Mouse (Mus musculus) CH12.LX (cell line): Measurements from ENCODE around the gene Ccl12. TPM values are rescaled to one million over a fixed set of nuclear protein-coding genes. Genes with fewer than 3 reads are reported as not detected.

Source experiments
- DNase-seq: peaks from one replicate; pipeline ENCODE4 v3.0.0-alpha.2; 2013; ENCODE audit errors: extremely low read depth
- H3K27ac ChIP-seq: 2 replicates; pipeline ENCODE4 v1.5.1; 2012; ENCODE audit warnings: low read depth, mild to moderate bottlenecking, control low read depth, moderate library complexity; ENCODE audit not compliant: insufficient read depth
- H3K27me3 ChIP-seq: replicated peaks from 2 replicates; pipeline ENCODE3; 2012; ENCODE audit warnings: inconsistent platforms
- H3K36me3 ChIP-seq, 2 experiments: replicated peaks in 1 of 2; 2 replicates each; pipeline versions ENCODE3 to v1.6.1; 2012; ENCODE audit warnings: inconsistent platforms in 1 of 2, low read length in 1 of 2, mild to moderate bottlenecking in 1 of 2, mixed read lengths in 1 of 2, moderate library complexity in 1 of 2; ENCODE audit not compliant: control insufficient read depth in 1 of 2, insufficient read depth in 1 of 2
- H3K4me1 ChIP-seq, 2 experiments: 2 replicates each; pipeline ENCODE4 v1.6.1; 2012; ENCODE audit warnings: inconsistent platforms in 1 of 2, moderate library complexity in 1 of 2; ENCODE audit not compliant: insufficient read depth in 2 of 2, control insufficient read depth in 1 of 2
- H3K4me2 ChIP-seq: 2 replicates; pipeline ENCODE4 v1.6.1; 2012; ENCODE audit warnings: low read depth, mild to moderate bottlenecking, control low read depth; ENCODE audit not compliant: poor library complexity, insufficient read depth, severe bottlenecking
- H3K4me3 ChIP-seq, 3 experiments: fragments of 150-350 bp in 1 of 3; sonication (generic) in 1 of 3; replicated peaks in 1 of 3; 2 replicates each; pipeline versions ENCODE3 to v1.5.1; 2011 to 2012; ENCODE audit warnings: low read depth in 2 of 3, low read length in 2 of 3, mild to moderate bottlenecking in 2 of 3, moderate library complexity in 2 of 3, control low read depth in 1 of 3, improper control_type of control experiment in 1 of 3, inconsistent platforms in 1 of 3, mixed read lengths in 1 of 3; ENCODE audit not compliant: poor library complexity in 1 of 3
- H3K79me2 ChIP-seq: replicated peaks from 2 replicates; pipeline ENCODE4 v1.6.1; 2012; ENCODE audit warnings: mild to moderate bottlenecking, moderate library complexity; ENCODE audit not compliant: control insufficient read depth, poor library complexity, insufficient read depth, severe bottlenecking; ENCODE audit errors: extremely low read depth
- H3K9ac ChIP-seq: 2 replicates; pipeline ENCODE4 v1.6.1; 2012; ENCODE audit warnings: low read depth, mild to moderate bottlenecking, control low read depth, moderate library complexity; ENCODE audit not compliant: insufficient read depth
- H3K9me3 ChIP-seq: replicated peaks from 2 replicates; pipeline ENCODE3; 2012; ENCODE audit warnings: low read length, inconsistent platforms, mixed read lengths
- BHLHE40 ChIP-seq: IDR thresholded peaks from 2 replicates; pipeline ENCODE4 v1.6.1; 2011; ENCODE audit warnings: mild to moderate bottlenecking, low read depth, low read length, improper control_type of control experiment
- CHD1 ChIP-seq: IDR thresholded peaks from 2 replicates; pipeline ENCODE4 v1.6.1; 2012; ENCODE audit warnings: low read depth, low read length, improper control_type of control experiment, inconsistent platforms
- CTCF ChIP-seq, 2 experiments: IDR thresholded peaks in 1 of 2; conservative IDR thresholded peaks in 1 of 2; 2 replicates each; pipeline ENCODE4 v1.5.1; 2011 to 2012; ENCODE audit warnings: low read depth in 2 of 2, low read length in 2 of 2, improper control_type of control experiment in 1 of 2, inconsistent platforms in 1 of 2, mild to moderate bottlenecking in 1 of 2, moderate library complexity in 1 of 2
- ELF1 ChIP-seq: IDR thresholded peaks from 2 replicates; pipeline ENCODE4 v1.6.1; 2014; ENCODE audit warnings: low read depth, mild to moderate bottlenecking, inconsistent platforms, low read length, improper control_type of control experiment
- EP300 ChIP-seq: IDR thresholded peaks from 2 replicates; pipeline ENCODE4 v1.6.1; 2011; ENCODE audit warnings: low read length, improper control_type of control experiment
- GABPA ChIP-seq: IDR thresholded peaks from 2 replicates; pipeline ENCODE4 v1.6.1; 2012; ENCODE audit warnings: low read depth, low read length, improper control_type of control experiment, inconsistent platforms; ENCODE audit not compliant: insufficient replicate concordance
- HCFC1 ChIP-seq: IDR thresholded peaks from 2 replicates; pipeline ENCODE4 v1.6.1; 2012; ENCODE audit warnings: low read depth, mild to moderate bottlenecking, inconsistent platforms, low read length, improper control_type of control experiment
- IRF4 ChIP-seq: IDR thresholded peaks from 2 replicates; pipeline ENCODE4 v1.6.1; 2014; ENCODE audit warnings: low read depth, mild to moderate bottlenecking, inconsistent platforms, low read length, improper control_type of control experiment
- KAT2A ChIP-seq: IDR thresholded peaks from 2 replicates; pipeline ENCODE4 v1.6.1; 2012; ENCODE audit warnings: low read length, improper control_type of control experiment, inconsistent platforms; ENCODE audit not compliant: insufficient replicate concordance
- MAFK ChIP-seq: IDR thresholded peaks from 2 replicates; pipeline ENCODE4 v1.6.1; 2011; ENCODE audit warnings: low read length, improper control_type of control experiment; ENCODE audit not compliant: insufficient replicate concordance
- MAZ ChIP-seq: IDR thresholded peaks from 2 replicates; pipeline ENCODE4 v1.6.1; 2012; ENCODE audit warnings: low read depth, mild to moderate bottlenecking, inconsistent platforms, low read length, improper control_type of control experiment, moderate library complexity
- MYC ChIP-seq: IDR thresholded peaks from 2 replicates; pipeline ENCODE4 v1.6.1; 2011; ENCODE audit warnings: low read depth, mild to moderate bottlenecking, improper control_type of control experiment, low read length
- NRF1 ChIP-seq: IDR thresholded peaks from 2 replicates; pipeline ENCODE4 v1.6.1; 2014; ENCODE audit warnings: low read depth, mild to moderate bottlenecking, inconsistent platforms, low read length, improper control_type of control experiment, moderate library complexity
- RAD21 ChIP-seq: IDR thresholded peaks from 2 replicates; pipeline ENCODE4 v1.6.1; 2011; ENCODE audit warnings: low read depth, mild to moderate bottlenecking, low read length, improper control_type of control experiment, moderate library complexity
- RCOR1 ChIP-seq: conservative IDR thresholded peaks from 2 replicates; pipeline ENCODE4 v1.6.1; 2012; ENCODE audit warnings: low read depth, mild to moderate bottlenecking, inconsistent platforms, low read length, improper control_type of control experiment
- SMC3 ChIP-seq: IDR thresholded peaks from 2 replicates; pipeline ENCODE4 v1.6.1; 2011; ENCODE audit warnings: low read depth, low read length, improper control_type of control experiment
- TBP ChIP-seq: conservative IDR thresholded peaks from 2 replicates; pipeline ENCODE4 v1.6.1; 2011; ENCODE audit warnings: low read depth, low read length, improper control_type of control experiment
- ZC3H11A ChIP-seq: IDR thresholded peaks from 2 replicates; pipeline ENCODE4 v1.6.1; 2012; ENCODE audit warnings: low read depth, mild to moderate bottlenecking, inconsistent platforms, low read length, improper control_type of control experiment
- ZMIZ1 ChIP-seq: IDR thresholded peaks from 2 replicates; pipeline ENCODE4 v1.6.1; 2012; ENCODE audit warnings: low read depth, mild to moderate bottlenecking, inconsistent platforms, low read length, improper control_type of control experiment
- ZNF384 ChIP-seq: IDR thresholded peaks from 2 replicates; pipeline ENCODE4 v1.6.1; 2012; ENCODE audit warnings: low read depth, low read length, improper control_type of control experiment, inconsistent platforms
- dilution Hi-C: fragments of 300-500 bp; cut with MboI; formaldehyde crosslinking; loops from 2 replicates; pipeline ENCODE4 v1.14.3; 2020; ENCODE audit warnings: low sequenced_read_pairs; ENCODE audit not compliant: extremely low pct_unique_long_range_greater_than_20kb, extremely low pct_ligation_motif_present
- in situ Hi-C: fragments of 300-500 bp; cut with MboI; formaldehyde crosslinking; loops from 3 replicates; pipeline ENCODE4 v1.14.3; 2019; ENCODE audit warnings: low sequenced_read_pairs, low pct_ligation_motif_present, low pct_unique_long_range_greater_than_20kb, mixed read lengths
- polyA plus RNA-seq: library from polyadenylated mRNA; unstranded; fragments of >175 nt; gene quantifications from 2 replicates; pipeline ENCODE4 v1.2.1, GENCODE M21; 2012; ENCODE audit warnings: low read depth; ENCODE audit not compliant: insufficient read length
- total RNA-seq, 2 experiments: library from RNA; depleted of rRNA; stranded (reverse); fragments of 300-350 nt in 1 of 2; fragments of >200 nt in 1 of 2; gene quantifications; 2 replicates each; pipeline ENCODE4 v1.2.3; 2012 to 2014

Ccl12 gene
- total and polyA plus RNA-seq, 3 experiments = 0.51 TPM; not detected in 2

- H3K27me3 ChIP-seq = peaks cover 21% of the 10 kb centered on the region
- H3K4me2 ChIP-seq = no peak overlapping the region
- TF ChIP-seq RCOR1 (no peak), BHLHE40 (no peak), KAT2A (no peak), GABPA (no peak), NRF1 (no peak), EP300 (no peak), CHD1 (no peak), HCFC1 (no peak), ELF1 (no peak), TBP (no peak), MAZ (no peak), ZNF384 (no peak), ZMIZ1 (no peak)
- in situ Hi-C loops = loop anchor here (10.0 kb wide), 1 partner anchor 104 kb away; no protein-coding TSS in a partner anchor
- no peak for DNase-seq
- no peak overlapping the region for H3K4me3 ChIP-seq
- H3K9me3 ChIP-seq = peaks cover 3% of the 10 kb centered on the region
- H3K4me1 ChIP-seq = peaks cover 0 to 4% of the 10 kb centered on the region in 2 experiments; a peak in 2 of 4 replicates
- dilution Hi-C loops = no loop called here
- no peaks in the 10 kb centered on the region for H3K79me2 ChIP-seq
- H3K36me3 ChIP-seq = no peaks in the 10 kb centered on the region
- H3K27ac ChIP-seq = no peak overlapping the region
- no peak overlapping the region for H3K9ac ChIP-seq
Measured at GRCm38 (mm10) chr11:82071076-82071475, 30.6 kb upstream of the Ccl12 start.

DNA sequence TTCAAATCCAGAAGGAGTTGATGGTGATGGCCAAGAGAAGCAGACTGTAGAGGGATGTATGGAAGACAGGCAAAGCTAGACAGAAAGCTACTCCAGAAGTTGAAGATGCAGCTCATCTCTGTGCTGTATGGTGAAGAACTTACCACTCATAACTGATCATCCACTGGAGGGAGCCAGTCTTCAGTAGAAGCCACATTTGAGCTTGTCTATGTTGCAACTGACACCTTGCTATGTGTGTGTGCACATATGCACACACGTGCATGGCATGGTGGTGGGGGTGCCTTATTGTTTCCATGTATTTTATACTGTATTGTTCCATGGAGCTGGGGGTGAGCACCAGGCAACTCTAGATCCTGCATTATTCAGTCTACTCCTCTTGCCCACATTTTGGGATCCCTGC lies 29.3 kb upstream of the Ccl12 start:
- dilution Hi-C loops = no loop called here
- no peaks in the 10 kb centered on the region for H3K36me3 ChIP-seq
- in situ Hi-C loops = loop anchor here (10.0 kb wide), 1 partner anchor 102 kb away; no protein-coding TSS in a partner anchor
- peak; percentile 35 for DNase-seq
- H3K27ac ChIP-seq = no peak overlapping the region
- no peak overlapping the region for H3K4me3 ChIP-seq
- TF ChIP-seq BHLHE40 (peak; percentile 66), SMC3 (peak; percentile 73), MAFK (no peak), MYC (0 out of 2 replicates have a peak, but pooled peaks have one; percentile 24), RAD21 (peak; percentile 63), IRF4 (0 out of 2 replicates have a peak, but pooled peaks have one; percentile 11), CTCF (conservative IDR thresholded peaks at IDR 0.05 in 1 of 2, IDR thresholded peaks at IDR 0.05 in 1 of 2; ENCODE audit: low read depth in 2 of 2, low read length in 2 of 2) (peak in 1 of 2 experiments; percentile 77; a peak in 3 of 4 replicates), ZC3H11A (no peak)
- H3K9me3 ChIP-seq = peaks cover 3% of the 10 kb centered on the region
- no peaks in the 10 kb centered on the region for H3K79me2 ChIP-seq
- no peak overlapping the region for H3K9ac ChIP-seq
- peaks cover 24% of the 10 kb centered on the region for H3K27me3 ChIP-seq
- peaks cover 0 to 4% of the 10 kb centered on the region in 2 experiments; a peak in 2 of 4 replicates for H3K4me1 ChIP-seq
- no peak overlapping the region for H3K4me2 ChIP-seq
